Mouse (Mus musculus): ENCODE data around the gene Pdzd2.

Gene Pdzd2

DNA sequence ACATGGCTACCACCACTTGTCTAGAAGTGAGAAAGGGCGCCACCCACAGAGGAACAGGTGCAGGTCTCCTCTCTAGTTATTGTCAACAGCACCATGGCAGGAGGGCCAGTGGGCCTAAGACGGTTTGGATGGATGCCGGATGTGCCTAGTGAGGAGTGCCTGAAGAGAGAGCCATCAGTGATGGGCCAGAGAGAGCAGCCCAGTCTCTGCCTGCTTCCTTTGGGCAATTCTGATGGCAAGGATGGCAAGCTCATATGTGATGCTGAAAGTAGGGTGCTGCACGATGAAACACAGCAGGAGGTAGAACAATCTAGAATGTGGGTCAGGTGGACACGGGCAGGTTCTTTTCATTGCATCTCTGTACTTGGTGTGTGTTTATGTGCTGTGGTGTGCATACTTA lies 117.0 kb downstream of the Pdzd2 start:
- no peak for DNase-seq (ENCODE audit: low read depth)

- no peak for DNase-seq (ENCODE audit: low read depth)
Measured at GRCm38 (mm10) chr15:12622093-12622643, 117.6 kb downstream of the Pdzd2 start.

- DNase-seq (ENCODE audit: low read depth): no peak
Measured at GRCm38 (mm10) chr15:12619273-12619672, 120.5 kb downstream of the Pdzd2 start.

DNA sequence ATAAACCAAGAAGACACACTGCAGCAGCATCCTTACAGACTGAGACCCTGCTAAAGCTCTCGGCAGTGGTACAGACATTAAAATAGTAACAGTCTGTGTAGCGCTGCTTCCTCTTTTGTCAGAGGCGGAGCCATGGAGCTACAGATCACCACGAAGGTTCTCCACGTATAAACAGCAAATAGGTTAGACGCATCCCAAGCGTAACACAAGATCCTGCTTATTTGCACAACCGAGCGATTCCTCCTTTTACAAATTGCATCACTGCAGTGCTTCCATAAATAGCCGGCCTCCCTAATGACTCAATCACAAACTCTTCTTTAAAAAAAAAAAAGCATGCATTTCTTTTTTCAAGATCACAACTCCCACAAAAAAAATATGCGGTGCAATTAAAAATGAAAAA lies 122.1 kb downstream of the Pdzd2 start:
- no peak for DNase-seq (ENCODE audit: low read depth)

GRCm38 (mm10) chr15:12617220-12617619 lies 122.5 kb downstream of the Pdzd2 start:
- peak; percentile 0 for DNase-seq (ENCODE audit: low read depth)

- DNase-seq (ENCODE audit: low read depth): no peak
Measured at GRCm38 (mm10) chr15:12614944-12615878, 124.5 kb downstream of the Pdzd2 start.

GRCm38 (mm10) chr15:12614011-12614410 lies 125.7 kb downstream of the Pdzd2 start:
- DNase-seq (ENCODE audit: low read depth): no peak

DNA sequence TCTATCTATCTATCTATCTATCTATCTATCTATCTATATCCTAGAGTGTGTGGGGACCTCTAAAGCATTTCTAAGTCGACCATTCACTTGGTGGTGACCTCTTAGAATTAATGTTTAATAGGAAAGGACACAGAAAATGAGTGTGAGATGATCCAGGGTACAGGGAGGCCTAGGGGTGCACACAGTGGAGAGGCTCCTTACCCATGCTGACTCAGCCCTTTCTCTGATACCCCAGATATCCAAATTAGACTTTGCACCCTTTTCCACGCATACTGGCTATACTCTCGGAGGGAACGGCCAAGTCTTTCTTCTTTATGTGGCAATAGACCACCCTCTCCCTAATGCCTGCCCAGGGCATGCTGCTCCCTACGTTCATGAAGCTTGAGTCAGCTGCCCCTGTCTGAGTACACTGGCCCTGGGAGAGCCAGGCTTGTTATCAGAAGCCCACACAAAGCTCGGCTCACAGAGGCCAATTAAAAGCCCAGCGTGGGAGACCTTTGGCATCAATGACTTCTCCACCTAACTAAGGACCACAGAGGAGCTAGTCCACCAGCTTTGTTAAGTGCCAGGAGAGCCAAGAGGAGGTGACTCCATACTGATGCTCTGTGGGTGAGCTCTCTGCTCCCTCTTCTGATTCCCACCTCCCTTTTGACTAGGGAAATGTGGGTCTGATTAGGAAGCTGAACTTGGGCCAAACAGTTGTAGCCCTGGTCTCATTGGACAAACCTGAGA lies 126.6 kb downstream of the Pdzd2 start:
- DNase-seq (ENCODE audit: low read depth): no peak

DNA sequence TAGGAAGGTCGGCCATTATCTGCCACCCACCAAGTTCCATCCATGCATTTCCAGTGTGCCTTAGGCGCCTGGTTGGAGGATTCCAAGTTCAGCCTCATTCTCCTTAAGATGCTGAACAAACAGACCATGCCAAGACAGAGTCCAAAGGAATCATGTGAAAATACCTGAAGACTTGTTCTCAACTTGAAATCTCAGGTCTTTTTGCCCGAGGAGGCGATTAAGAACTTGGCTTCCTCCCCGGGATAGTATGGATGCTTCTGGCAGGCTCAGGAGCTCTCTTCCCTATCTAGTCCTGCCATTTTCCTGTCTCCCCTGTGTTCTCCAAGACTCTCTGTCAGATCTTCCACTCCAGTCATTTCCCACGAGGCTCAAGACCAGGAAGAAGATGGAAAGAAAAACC lies 131.6 kb downstream of the Pdzd2 start:
- DNase-seq (ENCODE audit: low read depth): no peak

DNA sequence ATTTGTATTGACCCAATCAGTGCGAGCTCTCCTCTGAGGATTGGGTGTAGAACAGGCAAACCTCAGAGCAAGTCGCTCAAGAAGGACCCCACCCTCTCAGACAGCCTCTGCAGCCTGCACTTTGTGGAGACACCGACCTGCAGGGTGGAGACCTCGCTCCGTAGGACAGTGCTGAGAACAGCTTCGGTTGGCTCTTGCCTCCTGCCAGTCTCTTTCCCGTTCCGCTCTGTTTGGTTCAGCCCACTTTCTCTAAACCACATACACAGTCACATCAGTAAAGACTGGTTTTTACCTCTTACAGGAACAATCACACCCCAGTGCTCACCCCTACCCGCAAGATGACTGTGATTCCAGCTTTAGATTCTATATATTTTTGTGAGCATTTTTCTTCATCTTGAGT lies 133.4 kb downstream of the Pdzd2 start:
- no peak for DNase-seq (ENCODE audit: low read depth)

DNA sequence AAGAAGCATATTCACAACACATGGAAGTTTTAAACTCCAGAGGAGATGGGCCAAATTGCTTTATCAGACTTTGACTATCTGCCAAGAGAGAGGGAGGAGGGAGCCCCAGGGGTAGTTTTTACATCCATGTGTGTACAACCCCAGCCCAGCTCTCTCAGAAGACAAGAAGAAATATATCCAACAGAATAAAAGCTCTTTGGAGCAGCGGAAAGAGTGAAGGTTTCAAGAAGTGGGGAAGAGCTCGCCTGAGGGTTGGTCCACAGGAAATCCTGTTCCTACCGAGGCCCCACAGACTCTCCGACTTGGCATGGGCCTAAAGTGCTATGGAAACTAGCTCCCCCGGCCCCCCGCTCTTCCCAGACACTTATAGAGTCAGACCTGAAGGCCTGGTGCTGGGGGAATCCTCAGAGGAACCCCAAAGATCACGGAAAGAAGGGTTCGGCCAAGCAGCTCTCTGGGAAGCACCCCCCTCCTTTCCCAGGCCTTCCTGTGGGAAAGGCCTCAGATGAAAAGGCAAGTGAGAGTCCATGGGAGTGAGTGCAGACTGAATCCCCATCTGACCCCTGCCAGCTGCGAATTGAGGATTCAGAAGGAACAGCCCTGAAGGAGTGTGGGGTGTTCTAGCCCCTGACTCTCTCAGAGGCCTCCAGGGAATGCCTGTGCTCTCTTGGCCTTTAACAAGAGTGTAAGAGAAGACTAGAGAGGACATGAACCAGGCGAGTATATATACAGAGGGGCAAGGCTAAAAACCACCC lies 134.3 kb downstream of the Pdzd2 start:
- no peak for DNase-seq (ENCODE audit: low read depth)

DNA sequence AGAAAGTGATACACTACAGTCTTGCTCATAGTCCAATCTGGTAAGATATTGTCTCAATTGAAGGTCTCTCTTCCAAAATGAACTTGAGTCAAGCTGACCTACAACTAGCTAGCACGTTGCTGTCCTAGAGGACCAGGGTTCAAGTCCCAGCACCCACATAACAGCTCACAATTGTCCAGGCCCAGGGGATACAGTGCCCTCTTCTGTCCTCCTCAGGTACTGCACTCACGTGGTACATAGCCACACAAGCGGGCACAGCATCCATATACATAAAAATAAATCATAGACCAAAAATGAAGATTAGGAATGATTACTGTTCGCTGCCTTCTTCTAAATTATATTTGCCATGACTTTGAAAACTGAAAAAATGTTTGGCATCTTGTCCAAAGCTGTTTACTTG lies 136.1 kb downstream of the Pdzd2 start:
- no peak for DNase-seq (ENCODE audit: low read depth)

DNA sequence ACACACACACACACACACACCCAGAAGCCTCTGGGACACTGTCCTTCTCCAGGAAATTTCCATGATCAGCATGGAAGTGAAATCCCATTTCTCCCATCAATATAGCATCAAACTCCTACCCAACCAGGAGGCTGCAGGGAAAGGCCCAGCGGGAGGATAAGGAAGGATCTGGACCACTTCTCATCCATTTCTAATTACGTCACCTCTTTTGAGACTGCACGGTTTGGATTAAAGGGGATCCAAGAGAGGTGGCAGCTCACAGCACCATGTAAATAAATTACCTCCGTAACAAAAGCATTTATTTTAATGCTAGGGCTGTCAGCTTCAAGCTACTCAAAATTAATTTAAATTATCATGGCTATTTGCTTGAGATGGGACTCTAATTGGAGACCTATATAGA lies 146.6 kb downstream of the Pdzd2 start:
- no peak for DNase-seq (ENCODE audit: low read depth)

GRCm38 (mm10) chr15:12592628-12593027 lies 147.1 kb downstream of the Pdzd2 start:
- DNase-seq (ENCODE audit: low read depth): no peak

GRCm38 (mm10) chr15:12588661-12589060 lies 151.1 kb downstream of the Pdzd2 start:
- no peak for DNase-seq (ENCODE audit: low read depth)

DNA sequence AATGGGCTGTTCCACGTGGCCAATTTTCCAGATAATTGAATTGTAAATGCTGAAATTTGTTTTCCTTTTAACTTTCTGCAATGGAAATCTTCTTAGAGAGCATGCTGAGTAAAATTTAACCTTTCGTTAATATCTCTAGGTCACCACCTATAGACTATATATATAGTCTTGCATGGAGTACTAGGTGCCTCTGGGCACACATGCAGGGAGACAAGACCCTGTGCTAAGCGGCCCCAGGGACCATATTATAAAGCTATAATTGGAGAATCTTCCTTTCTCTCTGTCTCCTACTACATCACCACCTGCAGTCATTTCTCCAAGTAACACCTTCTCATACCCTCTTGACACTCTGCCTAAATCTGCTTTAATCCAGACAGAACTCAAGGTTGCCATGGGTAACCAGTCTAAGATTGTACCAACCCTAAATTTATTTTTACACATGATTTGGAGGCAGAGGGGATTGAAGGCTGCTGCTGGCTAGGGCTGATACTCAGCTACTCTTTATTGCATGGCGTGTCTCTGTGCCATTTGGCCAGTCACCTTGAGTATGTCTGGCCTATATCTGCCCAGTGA lies 152.8 kb downstream of the Pdzd2 start:
- no peak for DNase-seq (ENCODE audit: low read depth)

DNA sequence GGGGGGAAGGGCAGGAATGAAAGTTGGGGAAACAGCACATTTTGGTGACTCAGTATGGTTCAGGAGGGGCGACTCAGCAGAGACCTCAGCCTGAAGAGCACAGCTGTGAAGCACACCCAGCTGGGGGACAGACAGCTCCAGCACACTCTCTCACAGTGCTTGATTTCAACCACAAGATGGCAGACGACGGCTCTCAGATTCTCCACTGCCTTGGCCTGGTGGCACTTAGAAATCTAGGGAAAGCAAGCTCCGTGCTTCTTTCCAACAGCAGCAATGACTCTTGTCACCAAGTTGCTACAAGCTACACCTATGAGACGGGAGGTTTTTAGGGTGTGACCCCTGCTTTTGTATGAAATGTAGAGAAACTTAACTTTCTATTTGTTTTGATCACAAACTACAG lies 153.6 kb downstream of the Pdzd2 start:
- DNase-seq (ENCODE audit: low read depth): peak; percentile 44

GRCm38 (mm10) chr15:12583051-12583450 lies 156.7 kb downstream of the Pdzd2 start:
- no peak for DNase-seq (ENCODE audit: low read depth)

GRCm38 (mm10) chr15:12582471-12582870 lies 157.3 kb downstream of the Pdzd2 start:
- DNase-seq (ENCODE audit: low read depth): no peak

DNA sequence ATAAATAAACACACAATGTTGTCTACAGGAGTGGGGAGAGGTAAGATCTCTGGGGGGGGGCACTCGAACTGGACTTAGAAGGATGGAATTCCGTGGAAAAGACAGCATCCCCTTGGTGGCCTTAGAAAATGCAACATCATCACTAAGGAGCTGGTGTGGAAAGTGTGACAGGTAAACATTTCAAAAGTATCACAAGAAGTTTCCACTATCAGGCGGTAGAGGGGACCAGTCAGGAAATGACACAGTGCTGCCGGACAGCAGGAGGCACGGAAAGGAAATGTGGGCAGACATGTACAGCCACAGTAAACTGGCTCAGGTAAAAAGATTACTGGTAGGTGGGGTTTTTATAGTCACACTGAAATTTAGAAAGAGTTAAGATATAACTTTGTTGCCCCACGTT lies 160.5 kb downstream of the Pdzd2 start:
- DNase-seq (ENCODE audit: low read depth): peak; percentile 4

DNA sequence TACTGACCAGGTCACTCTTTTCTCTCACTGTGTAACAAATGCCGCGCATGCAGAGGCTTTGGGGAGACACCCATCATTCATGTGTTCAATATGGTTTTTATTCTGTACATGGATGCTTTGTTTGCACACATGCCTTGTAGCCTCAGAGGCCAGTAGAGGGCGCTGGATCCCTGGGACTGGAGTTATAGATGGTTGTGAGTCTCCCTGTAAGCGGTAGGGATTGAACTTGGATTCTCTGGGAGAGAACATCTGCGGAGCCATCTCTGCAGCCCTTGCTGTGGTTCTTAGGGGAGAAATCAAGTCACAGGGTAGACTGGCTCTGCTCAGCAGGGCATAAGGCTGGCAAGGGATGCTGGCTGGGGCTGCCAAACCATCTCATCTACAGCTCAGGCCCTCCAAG lies 161.4 kb downstream of the Pdzd2 start:
- DNase-seq (ENCODE audit: low read depth): peak; percentile 30

DNA sequence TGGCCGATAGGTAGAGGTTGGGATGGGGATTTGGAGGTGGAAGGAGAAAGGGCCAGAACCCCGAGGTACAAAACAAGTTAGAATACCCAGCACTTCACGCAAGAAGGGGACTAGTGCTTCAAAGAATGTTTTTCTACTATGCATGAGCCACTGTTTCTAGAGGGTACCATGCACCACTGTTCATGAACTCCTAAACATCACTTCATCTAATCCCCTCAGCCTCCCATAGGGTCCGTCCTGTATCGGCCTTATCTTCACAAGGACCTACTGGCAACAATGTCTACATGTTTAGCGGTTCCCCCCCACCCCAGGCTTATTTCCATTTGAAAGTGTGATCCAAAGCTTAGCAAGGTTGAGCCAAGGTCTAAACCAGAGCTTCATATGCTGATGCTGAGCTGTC lies 162.0 kb downstream of the Pdzd2 start:
- no peak for DNase-seq (ENCODE audit: low read depth)
